Mouse (Mus musculus) cerebral cortex, adult 2 months (tissue): Measurements from ENCODE around the gene Bace1.

Source experiments
- whole genome bisulfite sequencing: fragments of 180-500 bp; shearing (Covaris S2); methylation state at CpG from one replicate; pipeline ENCODE4 v1.1.7; 2018; 5-methylcytosine and 5-hydroxymethylcytosine counted together

The Bace1 gene

GRCm38 (mm10) chr9:45838069-45838433, 329 bp upstream of the Bace1 start:
- 13% methylated on average over 4 of the region's 4 CpGs for WGBS

- WGBS = 7% methylated on average over 17 of the region's 17 CpGs
These were observed 980 bp downstream of the Bace1 start for GRCm38 (mm10) chr9:45839139-45839981.

DNA sequence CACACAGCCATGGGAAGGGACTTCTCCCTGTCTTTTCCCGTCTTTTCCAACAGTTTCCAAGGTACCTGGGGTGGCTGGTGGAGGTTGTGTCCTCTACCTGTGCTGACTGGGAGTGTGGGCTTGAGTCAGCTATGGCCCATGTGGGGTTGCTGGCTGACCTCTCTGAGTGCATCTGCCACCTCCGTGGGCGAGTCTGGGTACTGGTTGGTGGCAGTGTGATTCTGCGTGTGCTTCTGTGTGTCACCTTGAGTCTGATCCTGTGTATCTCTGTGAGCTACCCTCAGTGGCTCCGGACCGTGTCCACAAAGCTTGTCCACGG, 1.6 kb downstream of the Bace1 start:
- 50% methylated on average over 7 of the region's 7 CpGs for WGBS

DNA sequence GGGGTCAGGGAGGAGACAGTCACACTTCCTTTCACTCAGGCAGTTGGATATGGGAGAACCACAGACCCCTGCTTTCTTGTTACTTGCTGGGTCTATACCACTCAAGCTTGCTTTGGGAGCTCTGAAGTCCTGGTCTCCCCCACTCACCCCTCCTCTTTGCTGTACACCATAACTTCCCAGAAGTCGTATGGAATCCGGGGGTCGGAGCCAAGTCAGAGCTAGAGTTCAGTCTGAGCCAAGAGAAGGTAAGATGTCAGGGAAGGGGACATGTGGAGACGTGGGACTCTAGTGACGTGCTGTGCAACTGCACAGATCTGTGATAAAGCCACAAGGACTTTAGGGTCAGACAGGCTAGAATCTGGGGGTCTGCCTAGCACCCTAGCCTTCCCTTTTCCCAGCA, 2.0 kb downstream of the Bace1 start:
- WGBS = 31% methylated on average over 5 of the region's 5 CpGs

DNA sequence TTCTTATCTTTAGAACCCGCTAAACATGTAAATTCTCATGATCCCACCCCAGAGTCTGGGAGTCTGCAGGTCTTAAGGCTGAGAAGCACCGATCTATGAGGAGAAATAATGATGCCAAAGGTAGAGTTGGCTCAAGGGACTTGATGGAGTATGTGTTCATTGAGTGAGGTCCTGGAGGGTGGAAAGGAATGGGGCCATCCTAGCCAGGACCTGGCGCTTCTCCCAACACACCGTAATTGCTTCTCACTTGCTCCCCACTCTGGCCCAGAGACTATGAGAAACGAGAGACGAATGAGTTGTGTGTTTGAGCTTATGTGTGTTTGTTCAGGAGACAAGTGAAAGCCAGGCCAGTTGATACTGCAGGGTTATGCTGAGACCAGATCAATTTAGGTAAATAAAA, 3.1 kb downstream of the Bace1 start:
- 57% methylated on average over 6 of the region's 6 CpGs for WGBS

DNA sequence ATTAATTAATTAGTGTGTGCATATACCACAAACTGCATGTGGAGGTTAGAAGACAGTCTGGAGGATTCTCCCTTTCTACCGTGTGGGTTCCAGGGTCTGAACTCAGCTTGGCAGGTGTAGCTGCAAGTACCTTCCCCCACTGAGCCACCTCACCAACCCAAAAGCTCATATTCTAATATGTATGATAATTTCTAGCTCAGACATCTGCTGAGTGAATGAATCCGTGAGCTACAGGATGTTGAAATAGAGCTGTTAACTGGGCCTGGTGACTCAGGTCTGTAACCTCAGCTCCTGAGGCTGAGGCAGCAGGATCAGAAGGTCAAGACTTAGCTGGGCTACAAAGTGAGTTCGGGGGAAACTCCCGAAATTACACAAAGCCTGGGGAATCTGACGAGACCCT, 4.6 kb downstream of the Bace1 start:
- 68% methylated on average over 5 of the region's 5 CpGs for WGBS

DNA sequence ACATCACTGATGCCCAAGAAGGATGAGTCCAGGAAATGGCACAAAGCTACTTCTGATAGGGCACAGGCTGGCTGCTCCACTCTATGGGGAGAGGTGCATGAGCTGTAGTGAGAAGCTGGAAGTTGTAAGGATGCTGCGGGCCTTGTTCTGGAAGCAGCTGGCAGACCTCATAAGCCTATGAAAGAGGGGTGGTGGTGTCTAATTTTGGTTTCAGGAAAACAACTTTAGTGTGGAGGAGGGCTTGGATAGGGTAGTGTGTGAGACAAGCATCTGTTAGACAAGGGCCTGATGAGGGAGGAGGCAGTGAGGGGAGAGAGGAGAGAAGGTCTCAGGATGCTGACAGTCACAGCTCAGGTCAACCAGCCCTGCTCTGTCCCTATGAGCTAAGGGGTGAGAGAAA, 5.4 kb downstream of the Bace1 start:
- WGBS = 22% methylated on average over 1 of the region's 1 CpGs

- 71% methylated on average over 3 of the region's 3 CpGs for WGBS
These were observed 7.2 kb downstream of the Bace1 start for GRCm38 (mm10) chr9:45845541-45845940.

- 77% methylated on average over 2 of the region's 2 CpGs for WGBS
These were observed 7.8 kb downstream of the Bace1 start for GRCm38 (mm10) chr9:45846176-45846575.

DNA sequence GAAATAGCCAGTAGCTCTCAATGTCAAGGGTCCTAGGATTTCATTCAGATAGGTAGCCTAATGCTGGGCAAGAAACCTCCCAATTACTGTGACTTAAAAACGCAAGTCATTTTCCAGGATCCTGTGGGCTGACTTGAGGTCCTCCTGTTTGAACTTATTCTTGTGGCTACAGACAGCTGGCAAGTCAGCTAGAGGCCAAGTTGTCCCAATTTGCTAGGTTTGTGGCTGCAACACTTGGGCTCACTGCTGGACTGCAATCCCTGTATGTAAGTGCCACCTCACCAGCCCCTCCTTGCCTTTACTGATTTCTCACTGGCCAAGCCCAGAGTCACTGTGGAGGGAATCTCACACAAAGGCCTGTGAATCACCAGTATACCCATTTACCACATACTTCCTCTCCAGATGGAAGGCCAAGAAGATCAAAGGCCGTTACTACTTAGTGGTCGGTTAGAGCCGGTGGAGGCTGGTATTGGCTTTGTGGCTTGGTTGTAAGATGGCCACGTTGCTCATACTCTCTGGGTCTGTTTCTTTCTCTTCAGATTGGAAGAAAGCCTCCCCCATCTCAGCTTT, 8.6 kb downstream of the Bace1 start:
- 76% methylated on average over 5 of the region's 5 CpGs for WGBS

GRCm38 (mm10) chr9:45849528-45850408, 11.4 kb downstream of the Bace1 start:
- 15% methylated on average over 9 of the region's 9 CpGs for WGBS

DNA sequence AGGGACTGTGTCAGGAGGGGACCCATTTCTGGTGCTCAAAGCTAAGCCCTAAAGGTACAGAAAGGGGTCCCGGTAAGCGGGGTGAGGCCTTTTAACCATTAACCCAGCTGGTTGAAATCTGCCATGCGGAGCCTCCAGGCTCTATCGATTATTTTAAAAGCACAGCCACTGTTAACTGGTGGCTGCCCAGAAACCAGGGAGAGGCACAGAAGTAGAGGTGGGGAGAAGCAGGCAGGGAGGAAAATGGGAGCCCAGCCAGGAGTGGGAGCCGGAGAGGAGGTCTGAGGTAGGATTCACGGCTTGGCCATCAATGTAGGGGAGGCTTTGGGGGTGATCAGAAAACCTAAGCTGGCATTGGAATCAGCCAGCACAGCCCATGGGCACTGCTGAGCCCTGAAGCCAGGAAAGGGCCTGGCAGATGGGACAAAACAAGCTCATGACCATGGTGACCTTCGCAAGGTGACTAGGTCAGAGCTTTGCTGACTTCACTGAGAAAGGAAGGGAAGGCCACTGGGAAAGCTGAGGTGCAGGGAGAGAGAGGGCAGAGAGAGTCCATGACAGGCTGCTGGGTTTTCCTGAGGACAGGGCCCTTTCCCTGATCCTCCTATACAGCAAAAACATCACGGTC, 12.3 kb downstream of the Bace1 start:
- 64% methylated on average over 8 of the region's 8 CpGs for WGBS

DNA sequence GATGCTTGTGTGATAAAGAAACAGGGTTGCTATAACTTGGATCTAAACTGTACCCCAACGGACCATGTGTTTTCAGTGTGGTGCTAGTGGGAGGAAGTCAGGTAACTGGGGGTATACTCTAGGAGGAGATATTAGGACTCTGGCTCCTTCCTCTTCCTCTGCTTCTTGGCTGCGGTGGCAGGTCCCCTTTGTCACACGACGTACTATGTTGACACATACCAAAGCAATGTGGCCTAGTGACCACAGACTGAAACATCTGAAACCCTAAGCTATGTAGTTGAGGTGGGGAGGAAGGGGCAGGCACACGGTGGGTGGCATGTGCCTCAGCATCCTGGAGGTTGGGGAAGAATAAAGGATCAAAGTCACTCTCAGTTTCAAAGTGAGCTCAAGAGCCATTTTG, 12.9 kb downstream of the Bace1 start:
- WGBS = 57% methylated on average over 5 of the region's 5 CpGs

DNA sequence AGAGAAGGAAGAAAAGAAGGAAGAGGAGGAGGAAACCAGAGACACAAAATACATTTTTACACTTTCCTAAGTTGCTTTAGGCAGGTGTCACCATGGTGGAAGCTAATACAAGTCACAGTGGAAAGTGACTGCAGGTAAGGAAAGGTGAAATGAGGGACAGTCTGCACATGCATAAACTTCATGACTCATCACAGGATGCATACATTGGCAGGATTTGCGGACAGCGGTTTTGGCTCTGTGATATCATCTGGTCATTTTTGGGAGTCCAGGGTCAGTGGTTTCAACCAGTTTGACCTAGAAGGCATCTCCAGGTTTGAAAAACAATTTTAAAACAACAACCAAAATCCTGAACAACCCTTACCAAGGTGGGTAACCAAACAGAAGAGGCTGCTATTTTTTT, 13.4 kb downstream of the Bace1 start:
- 79% methylated on average over 2 of the region's 2 CpGs for whole genome bisulfite sequencing

DNA sequence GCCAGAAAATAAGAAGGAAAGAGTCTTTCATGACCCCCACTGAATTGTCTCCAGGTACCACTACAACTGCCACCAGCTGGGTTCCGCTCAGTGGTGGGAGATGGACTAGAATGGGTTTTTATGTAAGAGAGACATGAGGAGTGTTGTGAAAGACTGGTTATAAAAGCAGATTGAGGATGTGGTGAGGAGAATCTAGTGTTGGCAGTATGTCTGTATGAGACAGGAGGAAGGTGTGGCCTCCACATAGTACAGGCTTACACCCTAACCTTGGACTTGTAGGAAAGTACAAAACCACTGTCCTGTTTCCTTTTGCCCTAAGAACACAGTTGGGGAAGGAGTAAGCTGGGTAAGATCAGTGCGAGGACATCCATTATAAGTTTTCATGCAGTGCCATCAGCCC, 15.3 kb downstream of the Bace1 start:
- 81% methylated on average over 2 of the region's 2 CpGs for WGBS

DNA sequence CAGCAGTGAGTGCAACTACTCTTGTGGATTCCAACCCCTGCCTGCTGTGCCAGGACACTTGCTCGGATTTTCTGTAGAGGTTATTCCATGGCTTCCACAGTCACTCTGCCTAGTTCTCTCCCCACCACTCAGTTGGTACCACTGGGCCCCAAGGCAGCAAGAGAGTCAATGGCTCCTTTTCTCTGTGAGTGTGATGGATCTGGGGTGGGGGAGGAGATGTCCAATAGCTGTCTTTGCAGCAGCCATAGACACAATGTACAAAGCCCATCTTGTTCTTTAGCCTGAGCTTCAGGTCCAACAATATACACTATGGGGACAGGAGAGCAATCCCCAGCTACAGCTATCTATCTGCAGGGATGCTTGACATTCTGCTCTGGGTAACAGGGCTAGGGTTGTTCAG, 15.8 kb downstream of the Bace1 start:
- 52% methylated on average over 1 of the region's 1 CpGs for WGBS

- 89% methylated on average over 10 of the region's 10 CpGs for WGBS
These were observed 21.0 kb downstream of the Bace1 start for GRCm38 (mm10) chr9:45859364-45859763.

DNA sequence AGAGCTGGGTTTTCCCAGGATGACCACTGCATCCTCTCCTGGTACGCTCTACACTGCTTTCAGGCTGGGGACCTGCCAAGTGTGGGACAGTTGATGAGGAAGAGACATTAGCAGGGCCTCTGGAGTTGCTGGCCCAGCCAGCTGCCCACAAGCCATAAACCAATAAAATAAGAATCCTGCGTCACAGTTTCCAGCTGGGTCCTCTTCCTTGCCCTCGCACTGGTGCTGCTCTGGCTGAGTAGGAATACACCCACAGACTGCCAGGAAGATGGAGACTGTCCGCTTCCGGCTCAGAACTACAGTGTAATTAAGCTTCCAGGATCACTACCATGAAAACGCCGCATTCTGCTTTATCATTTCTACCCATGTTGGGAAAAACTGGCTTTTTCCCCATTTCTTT, 23.4 kb downstream of the Bace1 start:
- 51% methylated on average over 7 of the region's 7 CpGs for WGBS

- WGBS = 56% methylated on average over 3 of the region's 3 CpGs
These were observed 30.8 kb downstream of the Bace1 start for GRCm38 (mm10) chr9:45869181-45869580.

- WGBS = 94% methylated on average over 3 of the region's 3 CpGs
These were observed 31.9 kb downstream of the Bace1 start for GRCm38 (mm10) chr9:45870265-45870664.

DNA sequence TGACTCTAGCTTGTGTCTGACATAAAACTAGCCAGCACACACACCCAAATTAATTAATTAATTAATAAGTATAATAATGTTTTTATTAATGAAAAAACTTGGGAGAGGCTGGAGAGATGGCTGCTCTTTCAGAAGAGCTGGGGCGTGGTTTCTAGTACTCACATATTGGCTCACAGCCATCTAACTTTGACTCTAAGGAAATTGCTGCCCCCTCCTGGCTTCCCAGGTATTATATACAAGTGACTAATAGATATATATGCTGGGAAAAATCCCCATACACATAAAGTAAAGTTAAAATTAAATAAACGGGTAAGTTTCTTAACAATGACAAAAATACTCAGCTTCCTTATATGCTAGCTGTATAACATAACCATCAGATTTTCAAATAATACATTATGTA, 39.5 kb downstream of the Bace1 start:
- 79% methylated on average over 2 of the region's 2 CpGs for WGBS

GRCm38 (mm10) chr9:45905196-45905595, 66.8 kb downstream of the Bace1 start:
- 30% methylated on average over 4 of the region's 4 CpGs for WGBS
